Mouse (Mus musculus): Measurements from ENCODE around the gene Phtf1.

The Phtf1 gene

DNA sequence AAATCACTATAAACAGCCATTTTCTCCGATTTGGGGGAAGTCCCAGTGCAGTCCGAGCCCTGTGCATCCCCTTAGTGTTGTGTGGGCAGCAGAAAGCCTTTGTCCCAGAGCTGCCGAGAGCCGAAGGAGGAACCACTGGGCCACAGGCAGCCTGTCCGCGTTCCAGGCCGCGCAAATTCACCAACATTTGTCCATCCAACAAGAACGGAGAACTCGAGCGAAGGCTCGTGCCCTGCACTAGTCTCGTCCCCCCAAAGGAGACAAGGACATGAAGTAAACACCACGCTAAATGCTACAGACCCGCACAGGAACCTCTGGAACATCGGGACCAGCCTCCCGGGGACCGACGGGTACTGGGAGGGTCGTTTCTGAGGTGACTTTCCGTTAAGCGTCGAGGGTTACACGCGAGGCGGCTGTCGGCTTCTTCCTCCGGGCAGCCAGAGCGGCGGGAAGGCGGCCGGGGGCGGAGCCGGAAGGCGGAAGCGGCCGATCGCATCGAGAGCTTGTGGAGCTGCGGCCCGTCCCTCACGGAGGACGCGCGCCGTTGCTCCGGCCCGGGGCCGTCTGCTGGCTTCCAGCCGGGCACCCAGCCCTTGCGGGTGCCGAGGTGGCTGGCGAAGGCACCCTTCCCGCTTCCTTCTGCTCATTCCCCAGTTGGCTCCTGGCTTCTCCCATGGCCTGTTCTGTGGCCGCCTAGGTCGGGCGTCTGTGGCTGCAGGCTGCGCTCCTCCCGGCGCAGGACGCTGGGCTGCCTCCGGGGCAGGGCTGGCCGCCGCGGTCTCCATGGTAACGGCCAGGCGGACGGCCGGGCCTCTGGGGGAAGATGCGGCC is at the start of gene Phtf1:
Phtf1 (plus strand) TSS at position 250 of the 831 bp plus-strand sequence.
- ATAC-seq (ENCODE audit: low TSS enrichment) = peak; percentile 96

GRCm38 (mm10) chr3:103920094-103920493 is 47.8 kb upstream of the Phtf1 start:
- no peak for ATAC-seq (ENCODE audit: low TSS enrichment)

- ATAC-seq (ENCODE audit: low TSS enrichment) = no peak
Measured at GRCm38 (mm10) chr3:103925302-103925701, 42.6 kb upstream of the Phtf1 start.

DNA sequence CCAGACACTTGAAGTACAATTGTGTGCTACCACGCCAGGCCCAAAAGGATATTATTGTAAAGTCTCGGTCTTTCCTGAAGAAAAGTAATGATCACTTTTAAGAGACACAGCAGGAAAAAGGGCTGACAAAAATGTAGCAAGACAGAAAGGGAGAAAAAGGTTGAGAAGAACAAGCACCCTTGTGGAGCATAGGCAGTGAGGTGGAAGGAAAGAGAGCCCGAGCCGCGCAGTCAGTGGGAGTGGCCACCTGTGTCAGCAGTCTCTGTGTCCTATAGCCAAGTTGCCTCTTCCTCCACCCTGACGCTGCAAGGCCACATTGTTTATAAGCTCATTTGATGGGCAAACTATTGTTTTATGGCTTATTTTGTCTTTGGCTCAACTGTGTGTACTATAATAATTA is 40.4 kb upstream of the Phtf1 start:
- ATAC-seq (ENCODE audit: low TSS enrichment) = peak; percentile 62; the same call in 1 of the 2 replicates

GRCm38 (mm10) chr3:103944794-103945562 is 22.9 kb upstream of the Phtf1 start:
- peak; percentile 79 for ATAC-seq (ENCODE audit: low TSS enrichment)

DNA sequence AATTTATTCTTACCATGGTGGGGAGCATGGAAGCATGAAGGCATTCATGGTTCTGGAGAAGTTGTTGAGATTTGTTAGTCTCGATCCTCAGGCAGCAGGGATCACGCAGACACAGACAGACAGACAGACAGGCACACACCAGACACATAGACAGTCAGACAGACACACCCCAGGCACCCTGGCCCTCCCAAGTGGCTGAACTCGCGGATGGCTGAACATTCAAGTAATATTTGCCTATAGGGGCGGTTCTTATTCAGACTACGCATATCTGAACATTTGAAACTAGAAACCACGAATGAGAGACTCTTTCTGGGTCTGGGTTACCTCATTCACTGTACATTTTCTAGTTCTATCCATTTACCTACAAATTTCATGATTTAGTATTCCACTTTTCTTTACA is 19.2 kb upstream of the Phtf1 start:
- ATAC-seq (ENCODE audit: low TSS enrichment) = no peak

GRCm38 (mm10) chr3:103960622-103961021 is 7.3 kb upstream of the Phtf1 start:
- ATAC-seq (ENCODE audit: low TSS enrichment) = no peak

DNA sequence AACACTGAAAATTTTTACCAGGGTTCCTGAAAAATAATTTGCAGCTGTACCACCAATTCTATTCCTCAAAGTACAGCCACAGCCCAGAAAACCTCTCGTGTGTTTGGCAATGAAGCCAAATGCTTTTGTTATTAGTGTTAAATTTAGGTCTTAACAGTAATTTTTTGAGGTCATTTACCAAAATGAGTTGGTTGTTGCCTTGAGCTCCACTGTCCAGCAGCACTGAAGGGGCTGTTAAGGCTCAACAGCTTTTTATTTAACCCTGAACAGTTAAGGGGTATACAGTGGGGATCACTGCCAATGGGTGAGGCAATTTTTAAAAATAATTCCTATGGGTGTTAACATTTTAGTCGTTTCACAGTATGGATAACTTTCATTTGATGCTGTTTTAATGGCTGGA is 679 bp upstream of the Phtf1 start:
- ATAC-seq (ENCODE audit: low TSS enrichment) = no peak

GRCm38 (mm10) chr3:103968701-103969100 is 791 bp downstream of the Phtf1 start:
- peak; percentile 59 for ATAC-seq (ENCODE audit: low TSS enrichment)

GRCm38 (mm10) chr3:103971157-103971556 is 3.2 kb downstream of the Phtf1 start:
- no peak for ATAC-seq (ENCODE audit: low TSS enrichment)

DNA sequence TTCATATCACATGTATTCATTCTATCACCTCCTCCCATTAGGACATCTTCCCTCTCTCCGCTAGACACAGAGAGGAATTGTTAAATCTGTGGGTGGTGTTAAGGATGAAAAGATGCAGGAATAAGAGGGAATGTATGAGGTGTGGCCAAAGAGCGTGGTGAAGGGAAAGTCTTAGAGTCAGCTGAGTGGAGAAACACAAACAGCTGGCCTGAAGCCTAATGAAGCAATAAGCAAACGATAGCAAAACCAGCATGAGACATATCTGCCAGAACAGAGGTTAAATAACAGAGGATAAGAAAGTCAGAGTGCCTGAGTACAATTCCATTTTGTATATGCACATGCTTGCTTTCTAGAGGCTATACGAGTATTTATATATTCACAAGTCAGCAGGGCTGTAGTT is 16.6 kb downstream of the Phtf1 start:
- no peak for ATAC-seq (ENCODE audit: low TSS enrichment)

DNA sequence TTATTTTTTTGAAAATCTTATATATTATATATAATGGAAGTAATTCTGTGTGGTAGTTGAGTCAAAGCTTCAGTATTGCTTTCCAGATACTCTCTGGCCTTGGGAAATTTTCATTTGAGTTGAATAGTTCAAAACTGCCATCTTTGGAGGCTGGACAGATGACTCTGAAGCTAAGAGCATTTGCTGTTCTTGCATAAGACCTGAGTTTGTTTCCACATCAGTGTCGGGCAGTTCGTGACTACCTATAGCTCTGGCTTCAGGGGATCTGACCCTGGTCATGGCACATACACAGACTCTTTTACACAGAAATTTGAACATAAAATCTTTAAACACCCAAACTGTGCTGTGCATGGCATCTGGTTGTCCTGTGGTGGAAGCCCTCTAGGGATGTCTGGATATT is 17.3 kb downstream of the Phtf1 start:
- ATAC-seq (ENCODE audit: low TSS enrichment) = no peak

GRCm38 (mm10) chr3:103987831-103988432 is 20.0 kb downstream of the Phtf1 start:
- ATAC-seq (ENCODE audit: low TSS enrichment) = no peak

- no peak for ATAC-seq (ENCODE audit: low TSS enrichment)
Measured at GRCm38 (mm10) chr3:103989352-103989751, 21.4 kb downstream of the Phtf1 start.

DNA sequence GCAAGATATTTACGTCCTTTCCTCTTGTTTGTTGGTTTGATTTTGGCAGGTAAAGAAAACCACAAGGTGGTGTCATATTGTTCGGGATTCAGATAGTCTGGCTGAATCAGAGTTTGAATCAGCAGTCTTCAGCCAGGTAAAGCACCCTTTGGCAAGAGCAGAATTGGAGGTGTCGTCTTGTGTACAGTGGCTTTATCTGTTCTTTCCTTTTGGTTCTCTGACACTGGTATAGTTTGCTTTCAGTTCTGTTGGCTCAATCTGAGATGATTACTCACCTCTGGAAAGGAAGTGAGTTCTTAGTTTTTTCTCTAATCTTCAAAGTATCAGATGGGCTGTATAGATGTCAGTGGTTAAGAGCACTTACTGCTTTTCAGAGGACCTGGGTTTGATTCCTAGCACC is 23.4 kb downstream of the Phtf1 start:
- no peak for ATAC-seq (ENCODE audit: low TSS enrichment)

DNA sequence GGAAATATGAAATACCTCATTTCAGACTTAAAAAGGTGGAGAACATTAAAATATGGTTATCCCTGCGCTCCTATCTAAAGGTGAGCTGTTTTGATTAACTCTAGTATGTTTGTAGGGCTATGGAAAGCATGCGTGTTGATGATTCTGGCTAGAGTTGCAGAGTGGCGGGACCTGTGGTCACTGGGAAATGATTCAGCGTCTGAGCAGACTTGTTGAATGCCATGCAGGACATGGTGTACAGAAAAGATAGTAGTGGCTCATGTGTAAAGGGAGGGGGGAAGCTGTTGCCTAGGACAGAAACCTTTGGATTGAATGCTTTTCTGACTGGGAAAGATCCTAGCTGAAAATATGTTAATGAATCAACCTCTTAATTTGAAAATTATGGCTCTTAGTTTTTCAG is 30.8 kb downstream of the Phtf1 start:
- ATAC-seq (ENCODE audit: low TSS enrichment) = no peak

- ATAC-seq (ENCODE audit: low TSS enrichment) = peak; percentile 33; the same call in 1 of the 2 replicates
Measured at GRCm38 (mm10) chr3:104006896-104007466, 39.1 kb downstream of the Phtf1 start.

DNA sequence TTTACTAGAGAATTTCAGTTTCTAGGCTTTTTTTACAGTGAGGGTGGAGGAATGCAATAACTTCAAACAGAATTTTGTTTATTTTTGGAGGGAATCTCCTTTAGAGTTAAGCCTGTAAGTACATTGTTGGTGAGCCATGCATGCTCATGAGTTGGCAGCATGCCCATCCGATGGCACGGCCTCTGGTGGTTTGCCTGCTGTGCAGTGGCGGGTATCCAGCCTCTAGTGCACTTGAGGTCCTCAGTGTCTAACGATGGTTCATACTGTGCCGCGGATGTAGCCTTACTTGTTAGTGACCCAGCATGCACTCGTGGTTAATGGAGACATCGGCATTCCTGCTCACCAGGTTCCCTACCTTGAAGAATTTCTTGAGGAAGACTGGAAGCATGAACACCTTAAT is 39.6 kb downstream of the Phtf1 start:
- 0 out of 2 replicates have a peak, but pooled peaks have one; percentile 3 for ATAC-seq (ENCODE audit: low TSS enrichment)

DNA sequence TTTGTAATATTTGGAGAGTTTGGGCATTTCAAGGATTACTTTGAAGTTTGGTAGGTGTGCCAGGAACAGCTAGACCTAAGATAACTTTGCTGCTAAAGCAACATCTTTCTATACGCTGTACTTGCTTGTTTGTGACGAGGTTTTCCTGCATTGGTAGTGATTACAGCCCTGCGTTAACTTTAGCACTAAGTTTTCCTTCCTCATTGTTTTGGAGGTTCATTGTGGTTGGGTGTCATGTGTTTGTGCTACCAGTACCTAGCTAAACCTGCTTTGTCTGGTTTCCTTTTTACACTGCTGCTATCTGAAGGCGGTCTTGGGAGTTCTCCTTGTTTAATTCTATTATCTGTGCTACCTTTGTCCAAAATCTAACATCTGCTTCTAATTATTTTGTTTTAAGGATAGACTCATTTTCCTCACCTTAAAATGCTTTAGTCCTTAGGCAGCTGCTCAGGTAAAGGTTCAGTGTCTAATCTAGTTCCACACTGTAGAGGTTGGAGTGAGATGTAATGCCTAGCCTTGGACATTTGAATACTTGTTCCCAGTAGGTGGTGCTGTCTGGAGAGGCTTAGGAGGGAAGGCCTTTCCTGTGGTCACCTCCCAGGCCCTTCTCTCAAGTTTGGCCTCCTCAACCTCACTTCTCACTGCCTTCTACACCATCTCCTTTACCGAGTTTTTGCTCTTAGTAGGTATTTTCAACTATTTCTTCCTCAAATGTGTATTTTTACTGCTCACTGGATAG is 42.2 kb downstream of the Phtf1 start:
- ATAC-seq (ENCODE audit: low TSS enrichment) = no peak

- no peak for ATAC-seq (ENCODE audit: low TSS enrichment)
Measured at GRCm38 (mm10) chr3:104011972-104012371, 44.1 kb downstream of the Phtf1 start.

DNA sequence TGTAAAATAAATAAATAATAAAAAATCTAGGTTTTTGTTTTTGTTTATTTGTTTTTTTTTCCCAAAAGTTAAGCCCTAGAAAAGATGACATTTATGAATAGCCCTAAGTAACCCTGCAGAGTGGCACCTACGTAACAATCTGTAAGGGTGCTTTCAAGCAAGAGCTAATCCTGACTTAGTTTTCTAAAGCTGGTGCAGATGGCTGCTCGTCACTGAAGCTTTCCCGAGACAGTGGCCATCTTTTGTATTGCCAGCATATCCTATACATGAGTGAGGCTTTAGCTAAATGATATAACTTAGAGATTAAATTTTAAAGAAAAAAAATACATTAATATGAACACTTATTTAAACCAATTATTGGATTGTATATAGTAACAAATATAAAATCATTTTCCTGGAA is 50.0 kb downstream of the Phtf1 start:
- no peak for ATAC-seq (ENCODE audit: low TSS enrichment)
